Mouse (Mus musculus) ES-E14 (cell line): Measurements from ENCODE around the gene Srd5a1. TPM values are rescaled to one million over a fixed set of nuclear protein-coding genes. Genes with fewer than 3 reads are reported as not detected.

Experiments
- DNase-seq: peaks from one replicate; pipeline ENCODE4 v3.0.0-alpha.2; 2013; ENCODE audit warnings: low read depth, low spot score
- H3K27ac ChIP-seq: 2 replicates; pipeline ENCODE4 v1.5.1; 2012; ENCODE audit warnings: low read depth, mild to moderate bottlenecking, low read length, moderate library complexity, mixed read lengths; ENCODE audit not compliant: poor library complexity, insufficient read depth, severe bottlenecking
- H3K36me3 ChIP-seq: 2 replicates; pipeline ENCODE4 v1.6.1; 2012; ENCODE audit warnings: mild to moderate bottlenecking, low read length, moderate library complexity, mixed read lengths; ENCODE audit not compliant: control insufficient read depth, poor library complexity, insufficient read depth, severe bottlenecking
- H3K4me1 ChIP-seq, 2 experiments: fragments of 150-350 bp in 1 of 2; sonication (generic) in 1 of 2; 2 replicates each; pipeline ENCODE4 v1.6.1; 2012; ENCODE audit warnings: low read length in 2 of 2, mild to moderate bottlenecking in 1 of 2, mixed read lengths in 1 of 2; ENCODE audit not compliant: control insufficient read depth in 2 of 2, insufficient read depth in 2 of 2, poor library complexity in 1 of 2
- H3K4me3 ChIP-seq, 2 experiments: fragments of 150-350 bp in 1 of 2; sonication (generic) in 1 of 2; 2 replicates each; pipeline ENCODE4 v1.5.1; 2012; ENCODE audit warnings: low read length in 2 of 2, low read depth in 1 of 2, mild to moderate bottlenecking in 1 of 2, mixed read lengths in 1 of 2; ENCODE audit not compliant: insufficient read depth in 1 of 2, poor library complexity in 1 of 2, severe bottlenecking in 1 of 2
- H3K9ac ChIP-seq: 2 replicates; pipeline ENCODE4 v1.6.1; 2012; ENCODE audit warnings: low read depth, mild to moderate bottlenecking, low read length, mixed read lengths; ENCODE audit not compliant: poor library complexity, insufficient read depth, severe bottlenecking
- H3K9me3 ChIP-seq: fragments of 150-350 bp; sonication (generic); 2 replicates; pipeline ENCODE4 v1.6.1; 2012; ENCODE audit warnings: low read depth, mild to moderate bottlenecking, low read length; ENCODE audit not compliant: control insufficient read depth, insufficient read depth
- CHD2 ChIP-seq: IDR thresholded peaks from 2 replicates; pipeline ENCODE4 v1.6.1; 2014; ENCODE audit warnings: mild to moderate bottlenecking, low read depth, low read length, inconsistent platforms
- HCFC1 ChIP-seq: IDR thresholded peaks from 2 replicates; pipeline ENCODE4 v1.6.1; 2012; ENCODE audit warnings: low read length, inconsistent platforms, borderline replicate concordance; ENCODE audit not compliant: insufficient read depth
- MAFK ChIP-seq: IDR thresholded peaks from 2 replicates; pipeline ENCODE4 v1.6.1; 2014; ENCODE audit warnings: mild to moderate bottlenecking, low read depth, low read length, inconsistent platforms; ENCODE audit not compliant: insufficient read depth
- ZC3H11A ChIP-seq: IDR thresholded peaks from 2 replicates; pipeline ENCODE4 v1.6.1; 2012; ENCODE audit warnings: low read depth, mild to moderate bottlenecking, inconsistent platforms, low read length, borderline replicate concordance
- ZNF384 ChIP-seq: IDR thresholded peaks from 2 replicates; pipeline ENCODE4 v1.6.1; 2012; ENCODE audit warnings: low read depth, low read length, inconsistent platforms
- in situ Hi-C, 2 experiments: fragments of 600-800 bp; cut with MboI; formaldehyde crosslinking; loops; one replicate each; pipeline ENCODE4 v1.15.1; 2025; ENCODE audit warnings: low sequenced_read_pairs in 2 of 2, inconsistent platforms in 1 of 2; ENCODE audit not compliant: unreplicated experiment in 2 of 2
- total RNA-seq: library from RNA; depleted of rRNA; stranded (reverse); fragments of 300-350 nt; gene quantifications from 2 replicates; pipeline ENCODE4 v1.2.3, GENCODE M21; 2012

Gene Srd5a1
- total RNA-seq, 1 experiment, result 11.5 TPM

- no peak overlapping the region for H3K27ac ChIP-seq
- no peak overlapping the region for H3K9ac ChIP-seq
- TF ChIP-seq ZC3H11A, result no peak
- TF ChIP-seq ZNF384, result no peak
- TF ChIP-seq MAFK, result no peak
- TF ChIP-seq HCFC1, result no peak
- no peak for TF ChIP-seq CHD2
- no peaks in the 10 kb centered on the region for H3K9me3 ChIP-seq
- in situ Hi-C loops, result no loop called here
- H3K4me1 ChIP-seq, result peaks cover 0 to 8% of the 10 kb centered on the region in 2 experiments; a peak in 1 of 4 replicates
- no peaks in the 10 kb centered on the region for H3K36me3 ChIP-seq
- no peak for DNase-seq
- no peak overlapping the region for H3K4me3 ChIP-seq
Measured at GRCm38 (mm10) chr13:69559291-69559961, 51.8 kb downstream of the Srd5a1 start.

- in situ Hi-C loops, result no loop called here
Measured at GRCm38 (mm10) chr13:69558098-69558660, 53.1 kb downstream of the Srd5a1 start.

GRCm38 (mm10) chr13:69556728-69557127, 54.5 kb downstream of the Srd5a1 start:
- no peak overlapping the region for H3K4me3 ChIP-seq
- DNase-seq, result no peak
- no peak overlapping the region for H3K9ac ChIP-seq
- H3K9me3 ChIP-seq, result no peaks in the 10 kb centered on the region
- no peaks in the 10 kb centered on the region for H3K36me3 ChIP-seq
- H3K4me1 ChIP-seq, result peaks cover 0 to 8% of the 10 kb centered on the region in 2 experiments; a peak in 1 of 4 replicates
- no peak overlapping the region for H3K27ac ChIP-seq
- TF ChIP-seq MAFK (no peak), ZNF384 (no peak), CHD2 (no peak), ZC3H11A (no peak), HCFC1 (no peak)
- in situ Hi-C loops, result no loop called here

More at GRCm38 (mm10) chr13:69558098-69558660, 53.1 kb downstream of the Srd5a1 start:
- H3K4me3 ChIP-seq, result no peak overlapping the region
- H3K36me3 ChIP-seq, result no peaks in the 10 kb centered on the region
- no peaks in the 10 kb centered on the region for H3K9me3 ChIP-seq
- no peak overlapping the region for H3K27ac ChIP-seq
- H3K4me1 ChIP-seq, result peaks cover 0 to 8% of the 10 kb centered on the region in 2 experiments; a peak in 1 of 4 replicates
- no peak for DNase-seq
- no peak overlapping the region for H3K9ac ChIP-seq
- no peak for TF ChIP-seq ZNF384
- TF ChIP-seq MAFK, result no peak
- TF ChIP-seq CHD2, result no peak
- no peak for TF ChIP-seq ZC3H11A
- no peak for TF ChIP-seq HCFC1

DNA sequence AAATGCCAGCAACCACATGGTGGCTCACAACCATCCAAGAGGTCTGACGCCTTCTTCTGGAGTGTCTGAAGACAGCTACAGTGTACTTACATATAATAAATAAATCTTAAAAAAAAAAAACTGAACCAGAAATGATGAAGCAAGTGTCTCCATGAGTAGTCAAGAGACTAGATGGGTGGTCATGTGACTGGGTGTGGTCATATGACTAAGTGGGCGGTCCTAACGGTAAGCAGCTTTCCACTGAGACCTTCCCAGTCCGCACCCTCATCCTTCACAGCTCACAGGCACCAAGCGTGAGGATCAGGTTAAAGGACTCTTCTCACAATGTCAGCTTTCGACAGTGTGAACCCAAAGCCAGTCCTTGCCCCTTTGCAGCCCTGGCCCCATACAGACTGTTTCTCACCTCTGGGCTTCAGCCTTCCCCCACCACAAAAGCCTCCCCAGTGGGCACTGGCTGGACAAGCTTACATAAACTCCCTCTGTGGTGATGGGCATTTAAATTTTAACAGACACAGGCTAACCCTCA, 55.2 kb downstream of the Srd5a1 start:
- TF ChIP-seq CHD2 (no peak), ZNF384 (no peak), MAFK (no peak), HCFC1 (no peak), ZC3H11A (no peak)
- Histone ChIP-seq H3K9ac (no peak overlapping the region), H3K36me3 (no peaks in the 10 kb centered on the region), H3K4me3 (no peak overlapping the region), H3K9me3 (no peaks in the 10 kb centered on the region), H3K27ac (no peak overlapping the region), H3K4me1 (peaks cover 0 to 8% of the 10 kb centered on the region in 2 experiments; a peak in 1 of 4 replicates)
- in situ Hi-C loops, result no loop called here
- no peak for DNase-seq
